12 mouse cellular contexts compared by ENCODE assay signal in the genomic region with DNA sequence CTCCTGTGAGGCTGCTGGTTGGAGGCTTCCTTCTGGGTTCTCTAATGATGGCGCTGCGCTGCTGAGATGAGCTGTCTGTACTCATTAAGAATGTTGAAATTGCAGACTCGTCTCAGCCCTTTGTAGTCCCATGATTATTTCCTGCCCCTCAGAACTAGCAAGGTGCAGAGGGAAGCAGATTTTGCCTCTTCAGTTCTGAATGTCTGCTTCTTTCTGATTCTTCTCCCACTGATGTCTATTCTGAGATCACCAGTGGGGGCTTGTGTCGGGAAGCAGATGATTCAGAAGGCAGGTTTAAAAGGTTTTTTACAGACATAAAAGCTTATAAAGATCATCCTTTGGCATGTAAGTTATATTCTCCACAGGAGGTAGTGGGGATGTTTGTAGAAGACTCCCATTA. TPM values are rescaled to one million over a fixed set of nuclear protein-coding genes. Genes with fewer than 3 reads are reported as not detected.
"Had no signal": no experiment of that assay in that cellular context is flagged by ENCODE, and none has a peak within 500 bp of the region (broad histone marks: within the 10 kb centered on the region; RNA-seq: fewer than 3 reads in every experiment).

No protein-coding gene starts in this region.

- DNase-seq: kidney, adult 8-10 months; kidney, postnatal 10 days; kidney, postnatal 36 days; liver, embryonic 13.5 days; lung, adult 2 months; lung, postnatal 14 days; lung, postnatal 4 days; right cerebral cortex, postnatal 14 days; spleen, adult 18-20 months; thymus, postnatal 25 days had no signal

RNA-seq across cellular contexts. Expression of a gene that starts 10.2 kb away (rescaled TPM):
- total RNA-seq: layer of hippocampus, adult 18-20 months had no signal
- polyA plus RNA-seq: liver, adult 2 months had no signal
